Mouse (Mus musculus): ENCODE measurements around the gene Bid.

DNA sequence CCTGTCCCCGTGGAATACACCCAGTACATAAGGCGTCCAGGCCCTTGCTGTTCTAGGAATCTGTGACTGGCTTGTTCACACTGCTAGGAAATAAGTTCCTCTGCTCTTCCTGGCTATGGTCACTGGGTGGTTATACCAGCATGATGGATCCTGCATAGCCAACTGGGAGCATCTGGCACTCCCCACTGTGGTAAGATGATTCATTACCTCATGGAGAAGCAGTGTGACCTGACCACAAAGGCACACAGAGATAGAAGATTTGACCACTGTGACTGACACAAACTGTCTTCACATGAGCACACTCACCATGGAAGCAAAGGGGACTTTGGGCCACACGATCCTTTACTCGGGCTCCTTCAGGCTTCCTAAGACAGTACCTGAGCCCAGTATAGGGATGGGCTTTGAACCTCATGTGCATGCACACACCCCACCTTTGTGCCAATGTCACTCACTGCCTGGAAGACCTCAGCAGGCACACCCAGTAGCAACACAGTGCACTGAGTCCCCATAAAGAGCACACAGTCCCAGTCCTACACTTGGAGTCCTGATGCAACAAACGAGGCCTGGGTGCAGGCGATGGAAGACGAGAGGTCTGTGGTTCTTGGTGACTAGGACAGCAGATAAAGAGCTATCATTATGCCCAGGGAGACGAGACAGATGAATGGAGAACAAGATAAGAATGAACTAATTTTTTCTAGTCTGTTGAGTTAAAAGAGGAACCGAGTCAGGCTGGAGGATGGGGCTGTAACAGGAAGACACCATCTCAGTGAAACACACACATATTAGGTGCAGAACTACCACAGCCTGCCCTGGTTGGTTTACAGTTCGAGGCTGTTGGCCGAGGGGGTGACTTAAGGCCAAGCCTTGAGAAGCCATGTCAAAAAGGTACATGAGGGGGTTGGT is 39.9 kb upstream of the Bid start:
- TF ChIP-seq POLR2A (IDR thresholded peaks at IDR 0.05; ENCODE audit: borderline replicate concordance, extremely low read depth, insufficient read depth, insufficient read length, poor library complexity, severe bottlenecking) (no peak), CTCF (IDR thresholded peaks at IDR 0.05; ENCODE audit: borderline replicate concordance, extremely low read depth, insufficient read depth, insufficient read length) (no peak)
